Mouse (Mus musculus): ENCODE data around the gene Slc15a2. TPM values are rescaled to one million over a fixed set of nuclear protein-coding genes. Genes with fewer than 3 reads are reported as not detected.

Gene Slc15a2
- 10 to 100 TPM; 40.5 to 41.9 TPM for total RNA-seq (2021)
- long read RNA-seq, transcript Slc15a2-201 (22 exons, 3,994 nt): major isoform, 12 of 33 reads
- long read RNA-seq, transcript Slc15a2-205 (7 exons, 1,068 nt): minor isoform, 5 of 33 reads
- long read RNA-seq, partial matches to known transcripts: 5 of 33 reads
- long read RNA-seq, other reads (novel, unspliced or antisense): 9 of 33 reads

DNA sequence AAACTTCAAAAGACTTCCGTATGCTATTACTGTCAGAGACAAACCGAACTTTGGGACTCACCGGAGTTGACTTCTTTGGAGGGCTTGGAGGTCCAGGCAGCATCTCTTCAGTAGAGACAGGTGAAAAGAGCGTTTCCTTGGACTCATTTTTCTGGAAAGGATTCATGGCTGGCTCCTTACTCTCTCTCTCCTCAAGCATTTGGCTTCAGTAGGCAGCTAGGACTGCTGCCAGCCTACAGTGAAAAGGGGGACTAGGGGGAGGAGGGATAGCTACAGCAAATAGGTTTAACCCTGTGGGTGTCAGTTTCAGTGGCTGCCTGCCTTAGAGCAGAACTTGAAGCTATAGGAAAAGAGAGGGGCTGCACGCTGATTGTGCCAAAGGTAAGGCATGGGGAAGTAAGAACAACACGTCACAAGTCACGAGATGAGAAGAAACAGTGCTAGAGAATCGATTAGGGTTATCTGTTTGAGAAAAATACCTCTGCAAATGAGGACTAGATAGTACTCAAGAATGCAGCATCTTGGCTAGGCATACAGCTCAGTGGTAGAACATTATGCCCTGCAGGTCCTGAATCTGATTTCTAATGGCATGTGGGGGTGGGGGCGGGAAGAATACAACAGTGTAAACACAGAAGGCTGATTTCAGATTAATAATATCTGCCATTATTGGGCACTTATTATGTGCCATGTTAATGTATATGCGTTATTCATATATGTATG, at the start of gene Slc15a2:
Gene Slc15a2, minus strand, starts transcription at position 369 of the 720 bp plus-strand sequence.
- peak; percentile 28 to 60 for DNase-seq (ENCODE audit: low spot score in 2 of 2)

DNA sequence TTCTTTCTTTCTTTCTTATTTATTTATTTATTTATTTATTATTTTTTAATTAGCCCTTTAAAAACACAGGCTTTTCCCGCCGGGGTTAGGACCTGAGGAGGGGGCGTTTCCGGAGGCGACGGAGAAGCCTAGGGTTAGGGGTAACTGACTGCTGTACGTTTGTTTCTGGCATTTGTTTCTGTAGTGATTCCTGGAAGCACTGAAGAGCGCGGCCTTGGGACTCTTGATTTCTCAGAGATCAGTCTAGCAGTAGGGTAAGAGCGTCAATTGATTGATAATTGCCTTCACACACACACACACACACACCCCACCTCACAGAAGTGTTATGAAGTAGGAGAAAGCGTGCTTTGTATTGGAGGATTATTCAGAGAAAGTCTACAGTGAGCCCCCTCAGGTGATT, 44.1 kb upstream of the Slc15a2 start:
- no peak for DNase-seq (ENCODE audit: low spot score in 2 of 2)

DNA sequence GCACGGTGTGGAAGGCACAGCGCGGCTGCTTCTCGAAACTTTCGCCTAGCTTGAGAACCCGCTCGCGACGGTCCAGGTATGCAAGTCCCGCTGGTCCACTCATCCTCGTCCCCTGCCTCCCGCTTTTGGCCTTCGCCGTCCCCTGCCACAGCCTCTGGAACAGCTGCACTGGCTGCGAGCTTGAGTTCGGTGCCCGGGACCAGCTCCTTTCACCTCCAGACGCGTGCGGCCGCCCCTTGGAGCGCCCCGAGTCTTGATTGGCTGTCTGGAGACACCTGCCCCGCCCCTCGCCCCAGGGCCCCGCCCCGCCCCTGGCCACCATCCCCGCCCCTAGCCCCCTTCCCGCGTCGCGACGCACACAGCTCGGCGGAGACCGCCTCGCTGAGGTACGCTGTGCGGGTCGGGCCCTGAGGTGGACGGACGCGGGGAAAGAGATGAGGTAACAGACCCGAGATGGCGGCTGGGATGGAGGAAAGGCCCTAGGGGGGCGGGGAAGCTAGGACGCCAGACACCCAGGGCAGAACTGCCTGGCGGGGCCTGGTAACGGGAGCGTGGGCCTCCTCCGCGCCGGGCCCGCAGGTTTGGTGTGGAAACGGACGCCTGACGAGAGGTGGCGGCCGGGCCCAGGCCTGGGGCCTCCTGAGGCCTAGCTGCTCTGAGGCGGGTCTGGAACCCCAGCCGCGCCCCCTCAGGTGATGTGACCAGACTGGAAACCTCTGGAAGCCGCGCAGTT, 43.5 kb upstream of the Slc15a2 start, which contains the start of gene Iqcb1:
Gene Iqcb1, plus strand, starts transcription at position 332 of the 733 bp plus-strand sequence.
- DNase-seq (ENCODE audit: low spot score in 2 of 2): peak; percentile 76 to 84

DNA sequence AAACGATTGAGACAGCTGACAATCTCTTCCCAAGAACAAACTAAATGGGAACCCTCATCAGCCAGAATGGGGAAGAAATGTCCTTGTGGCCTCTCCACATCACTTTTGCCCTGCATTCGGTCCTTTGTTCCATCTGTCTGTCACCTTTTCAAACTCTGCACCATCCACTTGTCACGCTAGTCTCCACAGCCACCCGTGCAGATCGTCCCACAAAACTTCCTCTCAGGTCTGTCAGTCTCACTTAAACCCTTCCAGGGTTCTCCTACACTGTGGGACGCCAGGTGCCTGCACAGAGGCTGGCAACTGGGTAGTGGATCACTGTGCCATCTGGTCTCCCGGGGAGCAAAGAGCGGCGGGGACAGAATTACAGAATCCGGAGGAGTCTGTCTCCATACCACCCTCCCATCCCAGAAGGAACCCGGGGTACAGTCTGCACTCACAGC, 42.9 kb upstream of the Slc15a2 start:
- no peak for DNase-seq (ENCODE audit: low spot score in 2 of 2)

DNA sequence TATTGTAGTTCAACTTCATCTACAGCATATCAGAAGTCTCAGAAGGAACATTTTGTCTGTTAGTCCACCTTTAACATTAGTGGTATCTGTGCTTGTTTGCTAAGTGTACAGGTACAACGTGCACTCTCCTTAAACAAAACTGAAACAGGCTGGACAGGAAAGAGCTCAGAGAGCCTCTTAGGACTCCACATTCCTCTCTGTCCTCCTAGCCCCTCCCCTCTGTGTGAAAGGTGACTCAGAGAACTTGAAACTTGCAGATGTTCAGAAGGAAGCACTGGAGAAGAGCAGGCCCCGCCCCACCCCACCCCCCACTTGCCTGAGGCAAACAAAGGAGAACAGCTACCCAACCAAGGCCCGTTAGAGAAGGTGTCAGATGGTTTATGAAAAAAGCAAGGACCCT, 36.7 kb upstream of the Slc15a2 start:
- DNase-seq (ENCODE audit: low spot score in 2 of 2): no peak

DNA sequence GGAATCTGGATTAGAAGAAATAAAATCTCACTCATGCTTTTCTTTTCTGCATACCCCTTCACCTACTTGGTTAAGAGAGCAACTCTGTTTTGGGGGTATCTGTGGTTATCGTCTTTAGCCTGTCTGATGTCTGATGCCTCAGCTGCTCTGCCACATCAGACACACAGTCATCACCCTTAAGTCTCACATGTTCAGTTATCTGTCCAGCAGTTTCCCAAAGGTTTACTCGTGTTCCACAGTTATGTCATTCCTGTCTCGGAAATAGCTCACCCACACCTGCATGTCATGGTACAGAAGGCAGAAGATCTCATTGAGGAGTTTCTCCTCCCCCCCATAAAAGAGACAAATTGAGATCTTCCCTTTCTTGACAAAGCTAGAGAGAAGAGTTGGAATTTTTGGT, 36.0 kb upstream of the Slc15a2 start:
- no peak for DNase-seq (ENCODE audit: low spot score in 2 of 2)

DNA sequence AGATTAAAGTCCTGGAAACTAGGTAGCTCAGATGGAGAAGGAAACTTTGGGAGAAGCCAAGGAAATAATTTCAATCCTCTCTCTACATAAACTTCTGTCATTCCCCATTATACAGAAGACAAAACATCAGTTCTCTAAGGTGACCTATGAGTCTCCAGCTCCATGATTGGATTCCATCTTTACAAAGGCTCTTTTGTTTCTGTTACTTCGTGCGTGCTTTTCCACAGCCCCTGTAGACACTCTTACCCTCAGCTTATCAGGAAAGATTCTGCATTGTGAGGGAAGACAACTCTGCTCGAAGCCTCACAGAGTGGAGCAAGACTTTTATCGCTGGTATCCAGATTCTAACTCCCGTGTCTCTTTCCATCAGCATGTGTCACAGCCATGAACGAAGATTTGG, 35.3 kb upstream of the Slc15a2 start:
- DNase-seq (ENCODE audit: low spot score in 2 of 2): no peak

DNA sequence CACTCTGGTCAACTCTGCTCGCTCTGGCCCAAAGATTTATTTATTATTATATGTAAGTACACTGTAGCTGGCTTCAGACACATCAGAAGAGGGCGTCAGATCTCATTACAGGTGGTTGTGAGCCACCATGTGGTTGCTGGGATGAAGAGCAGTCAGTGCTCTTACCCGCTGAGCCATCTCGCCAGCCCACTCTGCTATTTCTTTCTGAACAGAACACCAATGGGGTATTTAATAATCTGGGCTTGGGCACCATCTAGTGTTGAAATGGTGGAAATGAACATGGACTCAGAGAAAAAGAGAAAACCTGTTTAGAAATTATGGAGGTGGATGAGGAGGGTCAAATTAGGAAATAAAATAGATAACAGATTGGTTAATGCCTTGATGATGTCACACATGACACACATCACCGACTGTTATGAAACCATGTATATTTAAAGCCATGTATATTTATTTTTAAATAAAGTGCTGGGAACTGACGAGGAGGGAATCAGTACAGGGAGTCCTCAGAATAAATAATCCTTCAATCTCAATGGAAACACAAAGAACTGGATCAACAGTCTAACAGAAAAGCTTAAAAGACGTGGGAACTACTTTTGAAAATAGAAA, 32.7 kb upstream of the Slc15a2 start:
- peak; percentile 82 to 94 for DNase-seq (ENCODE audit: low spot score in 2 of 2)

DNA sequence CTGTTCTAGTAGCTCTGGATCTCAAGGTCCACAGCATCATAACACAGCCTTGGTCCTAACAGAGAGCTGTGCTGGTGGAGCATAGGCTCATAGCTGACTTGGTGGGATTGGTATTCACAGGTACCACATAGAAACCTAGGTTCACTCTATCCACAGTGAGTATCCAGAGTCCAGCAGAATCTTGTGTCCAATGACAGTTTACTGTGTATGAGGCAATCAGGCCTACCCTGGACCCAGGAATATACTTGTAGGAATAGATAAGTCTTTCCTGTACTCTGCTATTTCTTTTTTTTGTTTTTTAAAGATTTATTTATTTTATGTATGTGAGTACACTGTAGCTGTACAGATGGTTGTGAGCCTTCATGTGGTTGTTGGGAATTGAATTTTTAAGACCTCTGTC, 32.2 kb upstream of the Slc15a2 start:
- DNase-seq (ENCODE audit: low spot score in 2 of 2): no peak

DNA sequence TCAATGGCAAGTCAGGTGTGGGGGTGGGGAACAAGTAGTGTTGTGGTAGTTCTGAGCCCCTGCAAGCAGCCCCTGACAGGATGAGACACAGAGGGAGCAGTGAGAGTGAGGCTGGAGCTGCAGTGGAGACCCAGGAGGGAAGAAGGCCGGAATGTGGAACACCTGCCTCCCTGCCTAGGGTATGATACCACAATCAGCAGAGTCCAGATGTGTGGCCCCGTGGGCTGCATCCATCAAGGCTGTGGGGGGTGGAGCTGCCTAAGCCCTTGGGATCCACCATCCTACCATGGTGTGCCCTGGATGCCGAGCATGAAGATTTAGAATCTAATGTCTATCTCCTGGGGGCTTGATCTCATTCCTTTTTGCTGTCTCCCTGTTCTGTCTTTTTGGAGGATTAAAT, 28.9 kb upstream of the Slc15a2 start:
- DNase-seq (ENCODE audit: low spot score in 2 of 2): no peak

DNA sequence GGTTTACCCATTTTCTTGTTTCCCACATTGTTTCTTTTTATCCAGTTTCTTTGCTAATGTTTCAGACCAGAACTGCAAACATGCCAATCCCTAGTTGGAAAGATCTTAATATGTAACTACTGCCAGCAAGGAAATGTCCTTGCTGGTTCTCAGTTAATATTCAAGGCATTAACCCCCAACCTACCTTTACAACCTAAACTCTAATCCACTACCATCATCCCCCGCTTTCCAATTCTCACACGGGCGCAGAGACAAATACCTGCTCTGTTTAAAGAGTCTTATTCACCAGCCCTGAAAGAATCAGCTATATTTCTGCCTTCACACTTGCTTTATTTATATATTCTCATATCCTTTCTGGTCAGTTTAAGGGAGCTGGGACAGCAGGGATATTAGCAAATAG, 23.9 kb upstream of the Slc15a2 start:
- no peak for DNase-seq (ENCODE audit: low spot score in 2 of 2)

DNA sequence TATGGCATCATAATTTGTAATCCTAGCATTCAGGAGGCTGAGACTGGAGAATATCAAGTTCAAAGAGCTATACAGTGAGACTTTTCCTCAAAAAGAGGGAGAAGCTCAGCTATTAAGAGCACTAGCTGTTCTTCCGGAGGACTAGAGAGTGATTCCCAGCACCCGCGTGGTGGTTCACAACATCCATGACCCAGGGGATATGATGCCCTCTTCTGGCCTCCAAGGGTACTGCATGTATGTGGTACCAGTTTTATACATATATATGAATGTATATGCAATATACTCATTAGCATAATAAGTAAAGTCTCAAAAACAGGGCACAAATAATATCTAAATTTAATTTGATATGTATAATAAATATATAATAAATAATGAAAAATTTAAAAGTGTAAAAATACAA, 17.6 kb upstream of the Slc15a2 start:
- DNase-seq (ENCODE audit: low spot score in 2 of 2): no peak

DNA sequence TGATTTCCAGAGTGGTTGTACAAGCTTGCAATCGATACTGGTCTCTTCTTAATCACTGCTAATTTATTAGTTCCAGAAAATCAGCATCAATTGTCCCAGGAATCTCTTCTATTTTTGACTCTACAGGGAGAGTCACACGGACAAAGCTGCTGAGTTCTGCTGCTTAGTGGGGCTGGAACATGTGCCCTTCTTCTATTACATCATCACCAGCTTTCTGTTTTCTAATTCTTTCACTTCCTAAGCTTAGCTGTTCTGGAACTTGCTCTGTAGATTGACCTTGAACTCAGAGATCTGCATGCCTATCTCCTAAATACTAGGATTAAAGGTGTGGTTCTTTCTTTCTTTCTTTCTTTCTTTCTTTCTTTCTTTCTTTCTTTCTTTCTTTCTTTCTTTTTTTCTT, 13.6 kb upstream of the Slc15a2 start:
- DNase-seq (ENCODE audit: low spot score in 2 of 2): no peak

DNA sequence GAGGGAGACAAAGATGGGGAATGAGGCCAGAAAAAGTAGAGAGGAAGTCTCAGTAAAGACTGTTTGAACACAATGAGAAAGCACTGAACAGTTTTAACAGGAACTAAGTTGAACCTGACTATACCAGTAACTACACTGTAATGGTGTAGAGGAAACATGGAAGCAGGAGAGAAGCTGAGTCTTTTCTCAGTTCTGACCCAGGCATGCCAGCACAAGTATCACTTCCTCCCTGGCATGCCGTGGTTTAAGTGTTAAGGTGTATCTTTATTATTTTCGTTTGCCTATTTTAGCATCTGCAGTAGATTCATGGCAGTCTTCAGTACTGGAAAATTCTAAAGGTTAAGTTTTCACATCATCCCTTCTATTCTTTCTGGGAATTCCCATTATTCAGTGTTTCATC, 10.2 kb upstream of the Slc15a2 start:
- no peak for DNase-seq (ENCODE audit: low spot score in 2 of 2)

DNA sequence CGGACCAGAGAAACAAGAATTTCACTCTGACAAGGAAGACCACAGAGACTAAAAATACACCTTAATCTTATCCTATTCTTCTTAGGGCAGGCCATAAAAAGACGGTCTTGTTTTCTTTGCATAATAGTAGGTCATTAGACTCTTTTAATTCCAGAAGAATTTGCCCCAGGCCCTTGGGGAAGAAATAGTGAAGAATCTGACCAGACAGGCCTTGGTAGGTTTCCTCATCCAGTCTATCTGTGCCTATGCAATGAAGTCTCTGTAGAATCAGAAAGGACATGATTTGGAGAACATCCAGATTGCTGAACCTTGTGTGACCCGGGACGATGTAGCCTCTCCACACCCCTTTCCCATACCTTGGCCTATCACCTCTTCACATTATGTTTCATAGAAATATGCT, 5.4 kb upstream of the Slc15a2 start:
- DNase-seq (ENCODE audit: low spot score in 2 of 2): no peak

DNA sequence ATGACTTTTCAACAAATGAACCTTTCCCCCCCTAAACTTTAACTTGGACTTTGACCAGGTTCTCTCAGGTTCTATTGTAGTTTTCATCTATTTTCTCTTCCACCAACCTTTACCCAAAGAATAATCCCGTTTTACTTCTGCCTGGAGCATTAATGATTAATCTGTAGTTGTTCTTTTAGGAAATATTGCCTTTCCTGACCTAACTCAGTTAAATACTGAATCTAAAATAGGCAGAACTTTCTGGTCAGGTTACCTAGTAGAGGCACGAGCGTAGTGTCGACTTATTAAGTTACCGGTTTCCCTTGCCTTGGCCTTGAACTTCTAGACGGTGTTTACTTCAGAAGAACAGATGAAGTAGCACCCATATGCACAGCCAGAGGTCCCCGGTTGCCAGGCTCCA, 1.7 kb upstream of the Slc15a2 start:
- no peak for DNase-seq (ENCODE audit: low spot score in 2 of 2)

DNA sequence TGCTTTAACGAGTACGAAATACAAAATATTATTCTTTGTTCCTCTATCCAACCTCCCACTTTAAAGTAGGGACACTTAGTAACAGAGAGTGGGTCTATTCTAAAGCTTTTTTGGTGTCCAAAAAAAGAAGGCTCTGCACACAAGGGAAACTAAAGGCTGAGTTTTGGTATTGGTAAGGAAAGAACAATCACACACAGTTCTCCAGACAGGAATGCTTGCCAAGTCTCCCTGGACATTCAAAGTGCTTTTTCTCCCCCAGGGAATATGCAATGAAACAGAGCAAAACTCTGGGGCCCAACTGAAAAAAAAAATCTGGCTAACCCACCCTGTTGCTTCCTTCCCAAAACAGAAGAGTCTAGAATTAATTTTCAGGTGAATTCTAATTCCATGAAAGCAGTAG, 616 bp downstream of the Slc15a2 start:
- DNase-seq (ENCODE audit: low spot score in 2 of 2): peak in 1 of 2 experiments; percentile 43

DNA sequence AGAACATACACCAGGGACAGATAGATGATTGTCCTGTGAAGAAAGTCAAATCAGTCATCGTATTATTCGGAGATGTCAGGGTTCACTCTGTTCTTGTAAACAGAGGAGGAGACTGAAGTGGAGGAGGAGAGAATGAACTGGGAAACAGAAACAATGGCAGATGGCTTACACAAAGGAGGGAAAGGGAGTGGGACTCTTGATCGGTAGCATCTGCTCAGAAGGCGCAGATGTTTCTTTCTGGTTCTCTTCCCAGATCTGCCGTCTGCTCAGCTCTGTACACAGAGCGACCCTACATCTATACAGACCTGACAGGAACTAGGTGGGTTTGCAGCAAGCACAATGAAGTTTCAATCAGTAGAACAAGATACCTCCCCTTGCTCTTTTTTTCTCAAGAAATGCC, 9.1 kb downstream of the Slc15a2 start:
- DNase-seq (ENCODE audit: low spot score in 2 of 2): peak; percentile 44 to 77

DNA sequence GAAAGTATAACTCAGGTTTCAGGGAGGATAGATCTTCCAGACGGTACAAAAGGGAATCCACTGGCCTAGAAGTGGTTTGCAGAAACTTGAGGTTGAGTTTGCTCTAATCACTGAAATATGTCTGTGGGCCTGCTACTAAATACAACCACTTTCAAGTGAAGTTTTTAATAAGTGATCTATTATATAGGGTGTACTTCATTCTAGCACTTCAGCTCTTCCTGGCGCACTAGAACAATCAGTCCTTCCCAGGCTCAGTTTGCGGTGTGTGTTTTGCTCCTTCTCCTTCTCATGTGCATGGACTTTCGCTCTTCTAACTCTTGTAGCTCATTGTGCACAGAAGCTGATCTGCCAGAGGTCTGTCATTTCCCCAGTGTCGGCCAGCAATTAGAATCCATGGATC, 11.8 kb downstream of the Slc15a2 start:
- no peak for DNase-seq (ENCODE audit: low spot score in 2 of 2)

DNA sequence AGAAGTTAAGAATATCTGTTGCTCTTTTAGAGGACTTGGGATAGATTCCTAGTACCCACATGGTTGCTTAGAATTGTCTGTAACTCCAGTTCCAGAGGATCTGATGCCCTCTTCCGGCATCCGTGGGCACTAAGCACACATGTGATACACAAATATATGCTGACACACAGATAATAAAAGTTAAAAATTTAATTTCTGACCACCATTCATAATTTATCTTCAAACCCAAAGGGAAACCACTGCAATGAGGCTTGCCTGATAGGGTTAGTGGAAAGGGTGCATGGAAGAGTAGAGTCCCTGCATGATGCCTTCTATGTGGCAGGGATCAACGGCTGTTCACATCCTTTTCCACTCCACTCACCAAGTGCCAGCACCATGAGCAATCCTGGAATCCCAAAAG, 13.1 kb downstream of the Slc15a2 start:
- DNase-seq (ENCODE audit: low spot score in 2 of 2): no peak

DNA sequence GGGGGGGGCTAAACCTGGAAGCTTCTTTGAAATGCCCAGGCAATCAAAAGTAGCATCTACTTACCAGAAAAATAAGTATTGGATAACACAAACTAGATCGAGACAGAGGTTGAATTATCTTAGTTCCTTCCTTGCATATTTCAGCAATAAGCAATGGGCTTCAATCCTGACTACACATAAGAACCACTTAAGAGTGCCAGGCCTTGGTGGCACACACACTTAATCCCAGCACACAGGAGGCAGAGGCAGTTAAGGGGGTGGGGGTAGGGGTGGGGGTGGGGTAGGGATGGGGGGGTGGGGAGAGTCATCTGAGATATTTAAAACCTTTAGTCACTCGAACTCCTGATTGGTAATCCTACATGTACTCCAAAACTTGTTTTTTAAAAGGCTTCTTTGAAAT, 13.5 kb downstream of the Slc15a2 start:
- DNase-seq (ENCODE audit: low spot score in 2 of 2): no peak

DNA sequence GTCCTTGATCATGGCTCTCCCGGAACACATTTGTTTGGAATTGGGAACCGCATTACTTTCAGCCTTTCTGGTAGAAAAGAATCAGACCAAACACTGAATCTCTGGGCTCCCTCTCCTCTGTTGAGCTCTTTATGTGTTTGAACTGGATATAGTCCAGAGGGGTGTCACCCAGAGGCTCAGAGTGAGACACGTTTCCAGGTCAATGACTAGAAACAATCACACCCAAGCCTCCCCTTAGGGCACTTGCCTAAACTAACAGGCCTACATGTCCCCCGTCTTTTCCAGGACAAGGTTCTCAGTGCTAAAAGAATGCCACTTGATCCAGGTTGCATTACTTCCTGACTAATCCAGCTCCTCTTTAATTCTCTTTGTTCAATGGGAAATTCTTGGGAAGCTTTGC, 13.9 kb downstream of the Slc15a2 start:
- DNase-seq (ENCODE audit: low spot score in 2 of 2): peak in 1 of 2 experiments; percentile 25

Data from layer of hippocampus, adult 18-20 months (tissue).